Mouse (Mus musculus): ENCODE measurements around the gene Dop1a. TPM values are rescaled to one million over a fixed set of nuclear protein-coding genes. Genes with fewer than 3 reads are reported as not detected.

Dop1a gene
- polyA plus RNA-seq, 1 experiment from 2014 or later = 29.2 TPM

- ATAC-seq (ENCODE audit: insufficient number of reproducible peaks, insufficient read depth, low FRiP score, low read depth) = no peak
- no peak overlapping the region for H3K27ac ChIP-seq (ENCODE audit: low read length)
- H3K36me3 ChIP-seq (ENCODE audit: control insufficient read depth, insufficient read depth, low read length) = peaks cover 13% of the 10 kb centered on the region
- 98% methylated on average over 4 of the region's 4 CpGs for WGBS
- no peak overlapping the region for H3K4me2 ChIP-seq (replicated peaks; ENCODE audit: low read depth, low read length)
- H3K9ac ChIP-seq (replicated peaks; ENCODE audit: low read depth, low read length) = no peak overlapping the region
- no peaks in the 10 kb centered on the region for H3K9me3 ChIP-seq (ENCODE audit: control insufficient read depth, low read depth, low read length)
- H3K4me3 ChIP-seq (ENCODE audit: low read depth, low read length) = no peak overlapping the region
- no peaks in the 10 kb centered on the region for H3K27me3 ChIP-seq (ENCODE audit: control insufficient read depth, insufficient read depth, low read length)
- no peaks in the 10 kb centered on the region for H3K4me1 ChIP-seq (ENCODE audit: control insufficient read depth, insufficient read depth, low read length)
Observed at GRCm38 (mm10) chr9:86514798-86515197, 47.8 kb downstream of the Dop1a start.

- no peak for ATAC-seq (ENCODE audit: insufficient number of reproducible peaks, insufficient read depth, low FRiP score, low read depth)
- no peaks in the 10 kb centered on the region for H3K4me1 ChIP-seq (ENCODE audit: control insufficient read depth, insufficient read depth, low read length)
Observed at GRCm38 (mm10) chr9:86522335-86522734, 55.4 kb downstream of the Dop1a start.

DNA sequence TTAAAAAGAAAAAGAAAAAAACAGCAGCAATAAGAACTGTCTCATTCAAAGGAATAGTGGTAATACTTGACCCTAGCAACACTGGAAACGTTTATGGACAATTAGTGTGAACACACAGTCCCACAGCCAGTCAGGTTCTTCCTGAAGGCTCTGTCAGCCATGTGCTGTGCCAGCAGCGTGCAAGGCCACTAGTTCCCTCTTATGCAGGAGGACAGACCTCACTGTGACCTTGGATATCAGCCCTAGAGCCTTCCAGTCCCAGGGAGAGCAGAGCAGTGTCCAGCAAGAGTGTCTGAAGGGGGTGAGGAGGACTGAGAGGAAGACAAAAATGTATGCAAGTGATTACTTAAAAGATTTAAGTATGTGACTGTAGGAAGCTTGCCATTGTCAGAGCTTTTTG lies 58.6 kb downstream of the Dop1a start:
- Histone ChIP-seq H3K4me1 (ENCODE audit: control insufficient read depth, insufficient read depth, low read length) (no peaks in the 10 kb centered on the region), H3K4me3 (ENCODE audit: low read depth, low read length) (no peak overlapping the region), H3K36me3 (ENCODE audit: control insufficient read depth, insufficient read depth, low read length) (peaks cover 10% of the 10 kb centered on the region), H3K27me3 (ENCODE audit: control insufficient read depth, insufficient read depth, low read length) (no peaks in the 10 kb centered on the region), H3K9ac (replicated peaks; ENCODE audit: low read depth, low read length) (no peak overlapping the region), H3K9me3 (ENCODE audit: control insufficient read depth, low read depth, low read length) (no peaks in the 10 kb centered on the region), H3K27ac (ENCODE audit: low read length) (no peak overlapping the region), H3K4me2 (replicated peaks; ENCODE audit: low read depth, low read length) (no peak overlapping the region)
- no peak for ATAC-seq (ENCODE audit: insufficient number of reproducible peaks, insufficient read depth, low FRiP score, low read depth)
- 63% methylated on average over 2 of the region's 2 CpGs for WGBS

More at GRCm38 (mm10) chr9:86522335-86522734, 55.4 kb downstream of the Dop1a start:
- H3K9me3 ChIP-seq (ENCODE audit: control insufficient read depth, low read depth, low read length) = no peaks in the 10 kb centered on the region
- H3K4me3 ChIP-seq (ENCODE audit: low read depth, low read length) = no peak overlapping the region
- H3K4me2 ChIP-seq (replicated peaks; ENCODE audit: low read depth, low read length) = no peak overlapping the region
- H3K36me3 ChIP-seq (ENCODE audit: control insufficient read depth, insufficient read depth, low read length) = peaks cover 17% of the 10 kb centered on the region
- H3K27ac ChIP-seq (ENCODE audit: low read length) = no peak overlapping the region
- no peaks in the 10 kb centered on the region for H3K27me3 ChIP-seq (ENCODE audit: control insufficient read depth, insufficient read depth, low read length)
- H3K9ac ChIP-seq (replicated peaks; ENCODE audit: low read depth, low read length) = no peak overlapping the region

DNA sequence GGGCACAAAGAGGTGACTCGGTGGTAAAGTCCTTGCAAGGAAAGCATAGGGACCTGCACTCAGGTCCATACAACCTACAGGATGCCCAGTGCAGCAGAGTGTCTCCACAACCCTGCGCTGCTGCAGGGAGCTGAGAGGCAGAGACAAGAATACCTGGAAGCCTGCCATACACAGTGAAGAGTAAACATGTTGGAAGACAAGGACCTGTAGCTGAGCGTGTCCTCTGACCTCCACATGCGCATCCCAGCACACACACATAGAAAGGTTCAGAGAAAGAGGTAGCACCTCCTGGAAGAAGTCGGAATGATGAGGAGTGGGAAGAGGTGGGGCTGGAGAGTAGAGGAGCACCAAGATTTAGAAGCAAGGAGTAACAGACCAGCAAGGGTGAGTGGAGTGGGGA lies 67.1 kb downstream of the Dop1a start:
- Histone ChIP-seq H3K4me1 (ENCODE audit: control insufficient read depth, insufficient read depth, low read length) (no peaks in the 10 kb centered on the region), H3K9me3 (ENCODE audit: control insufficient read depth, low read depth, low read length) (no peaks in the 10 kb centered on the region), H3K27me3 (ENCODE audit: control insufficient read depth, insufficient read depth, low read length) (no peaks in the 10 kb centered on the region), H3K9ac (replicated peaks; ENCODE audit: low read depth, low read length) (no peak overlapping the region), H3K4me3 (ENCODE audit: low read depth, low read length) (no peak overlapping the region), H3K27ac (ENCODE audit: low read length) (no peak overlapping the region), H3K36me3 (ENCODE audit: control insufficient read depth, insufficient read depth, low read length) (peaks cover 12% of the 10 kb centered on the region), H3K4me2 (replicated peaks; ENCODE audit: low read depth, low read length) (no peak overlapping the region)
- no peak for ATAC-seq (ENCODE audit: insufficient number of reproducible peaks, insufficient read depth, low FRiP score, low read depth)
- WGBS = 87% methylated on average over 5 of the region's 5 CpGs

GRCm38 (mm10) chr9:86543451-86543850 lies 76.5 kb downstream of the Dop1a start:
- ATAC-seq (ENCODE audit: insufficient number of reproducible peaks, insufficient read depth, low FRiP score, low read depth) = no peak
- Histone ChIP-seq H3K27me3 (ENCODE audit: control insufficient read depth, insufficient read depth, low read length) (no peaks in the 10 kb centered on the region), H3K4me1 (ENCODE audit: control insufficient read depth, insufficient read depth, low read length) (no peaks in the 10 kb centered on the region), H3K27ac (ENCODE audit: low read length) (no peak overlapping the region), H3K9me3 (ENCODE audit: control insufficient read depth, low read depth, low read length) (no peaks in the 10 kb centered on the region), H3K36me3 (ENCODE audit: control insufficient read depth, insufficient read depth, low read length) (peaks cover 20% of the 10 kb centered on the region), H3K4me2 (replicated peaks; ENCODE audit: low read depth, low read length) (no peak overlapping the region), H3K4me3 (ENCODE audit: low read depth, low read length) (no peak overlapping the region), H3K9ac (replicated peaks; ENCODE audit: low read depth, low read length) (no peak overlapping the region)
- WGBS = 97% methylated on average over 3 of the region's 3 CpGs

GRCm38 (mm10) chr9:86544559-86544958 lies 77.6 kb downstream of the Dop1a start:
- Histone ChIP-seq H3K9me3 (ENCODE audit: control insufficient read depth, low read depth, low read length) (no peaks in the 10 kb centered on the region), H3K9ac (replicated peaks; ENCODE audit: low read depth, low read length) (no peak overlapping the region), H3K36me3 (ENCODE audit: control insufficient read depth, insufficient read depth, low read length) (peaks cover 27% of the 10 kb centered on the region), H3K27ac (ENCODE audit: low read length) (no peak overlapping the region), H3K4me3 (ENCODE audit: low read depth, low read length) (no peak overlapping the region), H3K4me2 (replicated peaks; ENCODE audit: low read depth, low read length) (no peak overlapping the region), H3K27me3 (ENCODE audit: control insufficient read depth, insufficient read depth, low read length) (no peaks in the 10 kb centered on the region), H3K4me1 (ENCODE audit: control insufficient read depth, insufficient read depth, low read length) (no peaks in the 10 kb centered on the region)
- WGBS = 68% methylated on average over 1 of the region's 1 CpGs
- ATAC-seq (ENCODE audit: insufficient number of reproducible peaks, insufficient read depth, low FRiP score, low read depth) = no peak

DNA sequence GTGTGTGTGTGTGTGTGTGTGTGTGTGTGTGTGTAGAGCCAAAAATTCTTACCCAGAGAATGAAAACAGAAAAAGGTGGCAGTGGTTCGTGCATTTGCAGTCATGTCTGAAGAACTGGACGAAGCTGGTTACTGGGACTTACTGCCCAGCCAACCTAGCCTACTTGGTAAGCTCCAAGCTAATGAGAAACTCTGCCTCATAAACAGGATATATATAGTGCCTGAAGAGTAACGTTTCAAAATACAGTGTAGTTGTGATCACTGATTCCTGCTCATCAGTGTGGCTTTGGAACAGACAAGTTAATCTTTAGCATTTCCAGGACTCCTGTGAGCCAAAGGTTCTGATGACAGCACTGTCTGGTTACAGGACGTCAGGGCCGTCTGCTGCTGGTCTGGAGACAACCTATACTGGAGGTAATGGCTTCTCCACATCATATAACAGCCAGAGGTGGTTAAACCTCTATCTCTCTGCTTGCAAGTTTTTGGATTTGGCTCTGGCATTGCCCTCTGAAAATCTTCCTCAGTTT lies 82.7 kb downstream of the Dop1a start:
- no peak for ATAC-seq (ENCODE audit: insufficient number of reproducible peaks, insufficient read depth, low FRiP score, low read depth)
- Histone ChIP-seq H3K27ac (ENCODE audit: low read length) (no peak overlapping the region), H3K27me3 (ENCODE audit: control insufficient read depth, insufficient read depth, low read length) (no peaks in the 10 kb centered on the region), H3K9me3 (ENCODE audit: control insufficient read depth, low read depth, low read length) (no peaks in the 10 kb centered on the region), H3K4me2 (replicated peaks; ENCODE audit: low read depth, low read length) (no peak overlapping the region), H3K9ac (replicated peaks; ENCODE audit: low read depth, low read length) (no peak overlapping the region), H3K4me1 (ENCODE audit: control insufficient read depth, insufficient read depth, low read length) (no peaks in the 10 kb centered on the region), H3K4me3 (ENCODE audit: low read depth, low read length) (no peak overlapping the region), H3K36me3 (ENCODE audit: control insufficient read depth, insufficient read depth, low read length) (peaks cover 44% of the 10 kb centered on the region)
- 89% methylated on average over 5 of the region's 5 CpGs for WGBS

- H3K9me3 ChIP-seq (ENCODE audit: control insufficient read depth, low read depth, low read length) = no peaks in the 10 kb centered on the region
- H3K36me3 ChIP-seq (ENCODE audit: control insufficient read depth, insufficient read depth, low read length) = peaks cover 46% of the 10 kb centered on the region
- H3K4me1 ChIP-seq (ENCODE audit: control insufficient read depth, insufficient read depth, low read length) = no peaks in the 10 kb centered on the region
- 90% methylated on average over 3 of the region's 3 CpGs for WGBS
- H3K4me3 ChIP-seq (ENCODE audit: low read depth, low read length) = no peak overlapping the region
- no peak for ATAC-seq (ENCODE audit: insufficient number of reproducible peaks, insufficient read depth, low FRiP score, low read depth)
- H3K9ac ChIP-seq (replicated peaks; ENCODE audit: low read depth, low read length) = no peak overlapping the region
- no peak overlapping the region for H3K27ac ChIP-seq (ENCODE audit: low read length)
- no peaks in the 10 kb centered on the region for H3K27me3 ChIP-seq (ENCODE audit: control insufficient read depth, insufficient read depth, low read length)
- no peak overlapping the region for H3K4me2 ChIP-seq (replicated peaks; ENCODE audit: low read depth, low read length)
Observed at GRCm38 (mm10) chr9:86550717-86551116, 83.8 kb downstream of the Dop1a start.

DNA sequence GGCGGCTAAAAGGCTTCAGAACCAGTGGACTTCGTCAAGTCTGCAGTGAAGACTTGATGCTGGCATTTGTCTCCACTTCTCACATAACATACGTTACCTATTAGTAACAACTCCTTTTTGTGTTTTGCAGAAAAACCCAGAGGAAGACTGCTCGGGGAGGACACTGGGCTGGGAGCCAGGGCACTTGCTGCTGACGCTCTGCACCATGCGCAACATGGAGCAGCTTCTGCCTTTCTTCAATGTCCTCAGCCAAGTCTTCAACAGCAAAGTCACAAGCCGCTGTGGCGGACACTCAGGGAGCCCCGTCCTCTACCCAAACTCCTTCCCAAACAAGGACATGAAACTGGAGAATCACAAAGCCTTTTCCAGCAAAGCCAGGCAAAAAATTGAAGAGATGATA lies 86.9 kb downstream of the Dop1a start:
- Histone ChIP-seq H3K4me1 (ENCODE audit: control insufficient read depth, insufficient read depth, low read length) (no peaks in the 10 kb centered on the region), H3K9me3 (ENCODE audit: control insufficient read depth, low read depth, low read length) (no peaks in the 10 kb centered on the region), H3K4me3 (ENCODE audit: low read depth, low read length) (no peak overlapping the region), H3K27ac (ENCODE audit: low read length) (no peak overlapping the region), H3K4me2 (replicated peaks; ENCODE audit: low read depth, low read length) (no peak overlapping the region), H3K27me3 (ENCODE audit: control insufficient read depth, insufficient read depth, low read length) (no peaks in the 10 kb centered on the region), H3K36me3 (ENCODE audit: control insufficient read depth, insufficient read depth, low read length) (peaks cover 45% of the 10 kb centered on the region), H3K9ac (replicated peaks; ENCODE audit: low read depth, low read length) (no peak overlapping the region)
- ATAC-seq (ENCODE audit: insufficient number of reproducible peaks, insufficient read depth, low FRiP score, low read depth) = no peak
- 86% methylated on average over 9 of the region's 9 CpGs for WGBS

Measured in stomach, embryonic 14.5 days (tissue).